Mouse (Mus musculus) cerebellum, adult 2 months (tissue): ENCODE data around the gene Acox1. TPM values are rescaled to one million over a fixed set of nuclear protein-coding genes. Genes with fewer than 3 reads are reported as not detected.

Experiments
- DNase-seq, 2 experiments: peaks; one replicate each; pipeline ENCODE4 v3.0.0; 2021
- H3K27ac ChIP-seq: fragments of 200-500 bp; 2 replicates; pipeline ENCODE4 v1.5.1; 2012; ENCODE audit warnings: low read length, control low read depth, inconsistent platforms; ENCODE audit not compliant: insufficient read depth
- H3K27me3 ChIP-seq: fragments of 200-500 bp; 2 replicates; pipeline ENCODE4 v1.6.1; 2012; ENCODE audit warnings: inconsistent platforms, mild to moderate bottlenecking, low read length, moderate library complexity; ENCODE audit not compliant: control insufficient read depth, insufficient read depth
- H3K4me1 ChIP-seq: fragments of 200-500 bp; 2 replicates; pipeline ENCODE4 v1.6.1; 2011; ENCODE audit warnings: low read length; ENCODE audit not compliant: control insufficient read depth, insufficient read depth
- H3K4me3 ChIP-seq: fragments of 200-500 bp; replicated peaks from 2 replicates; pipeline ENCODE3; 2011; ENCODE audit warnings: mild to moderate bottlenecking, low read depth, low read length, control low read depth; ENCODE audit not compliant: insufficient read depth
- CTCF ChIP-seq: fragments of 200-500 bp; IDR thresholded peaks from 2 replicates; pipeline ENCODE4 v1.5.1; 2011; ENCODE audit warnings: low read depth, mild to moderate bottlenecking, control low read depth, low read length, moderate library complexity, borderline replicate concordance; ENCODE audit not compliant: insufficient read depth
- POLR2A ChIP-seq: fragments of 200-500 bp; IDR thresholded peaks from 2 replicates; pipeline ENCODE4 v1.6.1; 2011; ENCODE audit warnings: low read length, control low read depth, borderline replicate concordance; ENCODE audit not compliant: insufficient read depth
- WGBS: fragments of 180-500 bp; shearing (Covaris S2); methylation state at CpG from one replicate; pipeline ENCODE4 v1.1.7; 2018; 5-methylcytosine and 5-hydroxymethylcytosine counted together
- polyA plus RNA-seq: library from polyadenylated mRNA; depleted of rRNA; stranded (reverse); fragments of >200 nt; gene quantifications from 2 replicates; pipeline ENCODE4 v1.2.3, GENCODE M21; 2012; rRNA removed

Gene Acox1
- polyA plus RNA-seq, 1 experiment, result 107 TPM

GRCm38 (mm10) chr11:116126261-116126660, 72.6 kb downstream of the Acox1 start:
- no peak overlapping the region for H3K27ac ChIP-seq
- TF ChIP-seq CTCF (no peak), POLR2A (no peak)
- H3K27me3 ChIP-seq, result no peaks in the 10 kb centered on the region
- WGBS, result 95% methylated on average over 15 of the region's 15 CpGs
- peak in 1 of 2 experiments; percentile 5 for DNase-seq
- H3K4me3 ChIP-seq, result no peak overlapping the region
- H3K4me1 ChIP-seq, result peaks cover 15% of the 10 kb centered on the region

Other genes starting within 250 kb of the Acox1 start
- gene Itgb4, start 224.3 kb downstream of the Acox1 start, polyA plus RNA-seq, result 21.6 and 28.6 TPM in 2 replicates
- gene Galk1, start 186.3 kb downstream of the Acox1 start, polyA plus RNA-seq, result 14.8 and 15.1 TPM in 2 replicates
- gene H3f3b, start 171.1 kb downstream of the Acox1 start, polyA plus RNA-seq, result 456 and 541 TPM in 2 replicates
- 48.1 and 49.1 TPM in 2 replicates for gene Unk, start 168.7 kb downstream of the Acox1 start, polyA plus RNA-seq
- gene Unc13d, start 121.1 kb downstream of the Acox1 start, polyA plus RNA-seq, result 3.8 and 5.7 TPM in 2 replicates
- gene Wbp2, start 112.0 kb downstream of the Acox1 start, polyA plus RNA-seq, result 509 and 539 TPM in 2 replicates
- 4.1 TPM in 2 replicates for gene Trim47, start 71.8 kb downstream of the Acox1 start, polyA plus RNA-seq
- 7.9 and 9.3 TPM in 2 replicates for gene Trim65, start 67.9 kb downstream of the Acox1 start, polyA plus RNA-seq
- gene Mrpl38, start 60.2 kb downstream of the Acox1 start, polyA plus RNA-seq, result 61.9 and 66.2 TPM in 2 replicates
- 81.1 and 83.0 TPM in 2 replicates for gene Fbf1, start 30.9 kb downstream of the Acox1 start, polyA plus RNA-seq
- gene Ten1, start 190 bp downstream of the Acox1 start, polyA plus RNA-seq, result 55.2 and 56.8 TPM in 2 replicates
- gene Evpl, start 39.0 kb upstream of the Acox1 start, polyA plus RNA-seq, result 1.2 and 1.6 TPM in 2 replicates
- gene Srp68, start 75.2 kb upstream of the Acox1 start, polyA plus RNA-seq, result 76.4 and 79.2 TPM in 2 replicates
- gene Galr2, start 81.9 kb upstream of the Acox1 start, polyA plus RNA-seq, result 0.05 TPM in 1 of 2 replicates, not detected in the other
- gene Exoc7, start 108.2 kb upstream of the Acox1 start, polyA plus RNA-seq, result 104 and 118 TPM in 2 replicates
- 13.9 and 15.7 TPM in 2 replicates for gene Foxj1, start 136.4 kb upstream of the Acox1 start, polyA plus RNA-seq
- gene Rnf157, start 214.0 kb upstream of the Acox1 start, polyA plus RNA-seq, result 121 and 147 TPM in 2 replicates
- gene Ubald2, start 235.0 kb upstream of the Acox1 start, polyA plus RNA-seq, result 34.8 and 44.0 TPM in 2 replicates